Mouse (Mus musculus) lung, postnatal 0 days (tissue): ENCODE results near the gene Tbc1d30.

ENCODE experiments used
- CTCF ChIP-seq: IDR thresholded peaks from 2 replicates; pipeline ENCODE4 v1.5.1; 2016; ENCODE audit warnings: antibody characterized with exemption, mild to moderate bottlenecking
- EP300 ChIP-seq: IDR thresholded peaks from 2 replicates; pipeline ENCODE4 v1.6.1; 2016; ENCODE audit warnings: antibody characterized with exemption, mild to moderate bottlenecking, control low read depth

DNA sequence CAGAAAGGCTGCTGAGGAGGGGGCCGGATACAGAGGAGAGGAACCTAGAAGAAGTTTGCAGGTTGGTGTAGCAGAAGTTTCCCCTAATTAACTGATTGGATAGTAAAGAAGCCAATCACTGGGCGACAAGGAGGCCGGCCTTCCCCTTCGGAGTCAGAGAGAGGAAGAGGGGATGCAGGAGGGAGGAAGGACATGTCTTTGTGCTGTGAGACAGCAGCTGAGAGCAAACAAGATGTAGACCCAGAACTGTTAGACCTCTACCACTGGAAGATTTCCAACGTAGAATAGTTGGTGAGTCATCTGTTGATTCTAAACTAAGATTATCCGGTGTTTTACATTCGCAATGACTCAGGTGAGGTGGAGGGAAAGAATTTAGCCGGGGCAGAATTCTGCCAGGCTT lies 57.2 kb downstream of the Tbc1d30 start:
- TF ChIP-seq CTCF (no peak), EP300 (no peak)
